Mouse (Mus musculus) T-helper 1 cell (primary cell): Measurements from ENCODE around the gene Stat6.

Experiments
- in situ Hi-C: fragments of 300-600 bp; cut with MboI, MseI; formaldehyde crosslinking; loops from one replicate; pipeline ENCODE4 v1.15.1; 2025; ENCODE audit warnings: high pct_unique_total_duplicates

Stat6 gene

DNA sequence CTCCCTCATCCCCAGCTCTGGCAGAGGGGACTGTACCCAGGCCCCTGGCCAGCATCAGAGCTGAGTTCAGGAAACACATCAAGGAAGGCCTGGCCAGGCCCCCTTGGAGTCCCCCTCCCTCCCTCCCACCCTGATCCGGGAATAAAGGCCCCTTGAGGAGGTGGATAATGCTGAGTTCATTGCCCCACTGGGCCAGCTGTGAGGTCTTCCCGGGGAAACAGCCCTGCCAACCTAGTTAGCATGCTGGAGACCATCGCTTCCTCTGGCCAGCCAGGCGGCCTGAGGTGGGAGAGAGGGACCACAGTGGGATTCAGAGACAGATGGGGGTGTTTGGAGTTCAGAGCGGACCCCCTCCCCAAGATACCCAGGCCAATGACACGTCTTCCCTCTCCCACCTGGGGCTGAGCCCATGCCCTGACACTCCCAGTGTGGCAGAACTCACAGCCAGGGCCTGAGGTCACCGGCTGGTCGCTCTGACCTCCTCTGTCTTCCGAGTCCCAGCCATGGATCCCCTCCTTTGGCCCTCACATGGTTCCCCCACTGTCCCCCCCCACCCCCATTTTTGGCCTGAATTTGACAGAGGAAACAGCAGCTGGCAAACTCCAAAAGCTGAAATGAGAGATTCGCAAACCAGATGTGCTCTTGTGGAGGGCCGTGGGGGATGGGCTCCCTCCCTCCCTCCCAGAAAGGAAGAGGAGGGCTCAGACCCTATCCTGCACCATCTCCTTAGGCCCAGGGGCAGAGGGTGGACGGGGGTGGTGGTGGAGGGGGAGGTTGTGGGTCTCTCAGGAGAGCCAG is 28.4 kb upstream of the Stat6 start:
- in situ Hi-C loops, result loop anchor here (5.0 kb wide), 1 partner anchor 37 kb away; no protein-coding TSS in a partner anchor

DNA sequence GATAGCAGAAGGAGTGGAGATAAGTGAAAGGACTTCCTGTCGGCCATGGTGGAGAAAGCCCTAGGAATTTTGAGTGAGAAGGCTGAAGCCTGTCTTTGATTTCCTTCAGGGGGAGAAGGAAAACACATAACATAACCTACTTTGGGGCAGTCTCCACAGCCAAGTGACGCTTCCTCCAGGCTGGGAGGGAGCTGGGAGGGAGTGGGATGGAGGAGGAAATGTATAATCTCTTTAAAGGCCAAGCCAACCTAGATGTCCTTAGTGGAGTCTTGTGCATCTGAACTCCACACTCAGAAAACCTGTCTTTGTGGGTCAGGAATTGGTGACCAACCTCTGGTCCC is 27.8 kb upstream of the Stat6 start:
- in situ Hi-C loops, result loop anchor here (5.0 kb wide), 1 partner anchor 38 kb away; no protein-coding TSS in a partner anchor

DNA sequence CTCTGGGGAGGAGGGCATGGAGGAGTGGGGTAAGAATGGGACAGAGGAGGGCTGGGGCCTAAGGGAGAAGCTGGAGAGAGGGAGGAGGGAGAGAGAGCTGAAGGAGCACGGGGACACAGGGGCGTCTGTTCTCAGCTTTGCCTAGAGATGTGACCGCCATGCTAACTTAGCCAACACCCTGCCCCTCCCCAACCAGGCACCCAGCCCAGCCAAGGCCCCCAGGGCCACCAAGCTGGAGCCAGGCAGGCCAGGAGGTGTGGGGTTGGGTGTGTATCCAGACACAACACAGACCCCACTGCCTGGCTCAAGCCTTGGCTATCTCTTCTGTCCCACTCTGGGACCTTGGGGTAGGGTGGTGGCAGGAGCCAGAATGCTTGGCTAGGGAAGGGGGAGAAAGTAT is 27.2 kb upstream of the Stat6 start:
- in situ Hi-C loops, result loop anchor here (5.0 kb wide), 1 partner anchor 38 kb away; no protein-coding TSS in a partner anchor

DNA sequence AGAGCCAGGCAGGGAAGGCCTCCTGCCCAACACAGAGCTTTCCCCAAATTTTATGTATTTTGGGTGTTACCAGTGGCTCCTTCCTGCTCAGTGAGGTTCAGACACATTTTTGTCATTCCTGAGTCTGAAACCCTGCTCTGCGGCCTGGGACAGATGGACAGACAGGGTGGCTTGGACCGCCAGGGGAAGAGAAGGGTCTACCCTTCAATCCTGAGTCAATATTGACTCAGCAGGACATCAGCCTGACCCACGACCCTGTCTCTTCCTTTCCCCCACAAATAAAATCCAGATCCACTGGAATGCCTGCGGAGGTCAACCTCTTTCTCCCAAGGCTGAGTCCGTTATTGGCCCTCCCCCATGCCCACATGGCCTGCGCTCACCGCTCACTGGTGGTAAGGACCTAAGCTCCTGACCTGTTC is 26.5 kb upstream of the Stat6 start:
- in situ Hi-C loops, result loop anchor here (5.0 kb wide), 1 partner anchor 39 kb away; no protein-coding TSS in a partner anchor

DNA sequence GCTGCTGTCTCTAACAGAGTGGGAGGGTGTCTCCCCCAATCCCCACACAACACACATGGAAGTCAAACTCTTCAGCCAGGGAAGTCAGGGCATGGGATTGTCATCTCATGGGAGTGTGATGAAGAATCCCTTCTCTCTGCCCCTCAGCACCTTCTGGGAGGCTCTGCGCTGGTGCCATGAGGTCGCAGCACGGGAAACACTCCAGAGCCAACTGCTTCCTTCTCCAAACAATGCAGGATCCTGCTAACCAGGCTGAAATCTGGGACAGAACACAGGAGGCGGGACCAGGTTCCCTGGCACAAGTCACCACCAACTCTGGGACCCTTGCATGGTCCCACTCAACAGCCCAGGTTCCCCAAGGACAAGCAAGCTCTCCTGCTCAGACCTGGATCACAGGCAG is 25.5 kb upstream of the Stat6 start:
- in situ Hi-C loops, result loop anchor here (5.0 kb wide), 1 partner anchor 40 kb away; no protein-coding TSS in a partner anchor

DNA sequence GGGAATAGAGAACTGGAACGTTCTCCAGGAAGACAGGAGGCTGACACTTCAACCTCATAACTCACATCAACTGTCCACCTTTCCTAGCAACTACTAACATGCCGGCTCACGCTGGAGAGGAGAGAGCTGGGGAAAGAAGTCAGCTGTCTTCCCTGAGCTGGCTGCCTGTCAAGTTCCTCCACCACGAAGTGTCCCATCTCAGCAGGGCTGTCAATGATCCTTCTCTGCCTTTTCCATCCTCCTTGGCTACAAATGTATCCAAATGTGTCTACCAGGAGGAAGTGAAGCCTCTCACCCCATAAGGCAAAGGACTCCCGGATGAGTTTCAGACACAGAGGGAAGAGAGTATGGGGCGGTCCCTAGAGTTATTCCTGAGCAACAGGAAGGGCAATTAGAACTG is 24.6 kb upstream of the Stat6 start:
- in situ Hi-C loops, result loop anchor here (5.0 kb wide), 1 partner anchor 41 kb away; no protein-coding TSS in a partner anchor

DNA sequence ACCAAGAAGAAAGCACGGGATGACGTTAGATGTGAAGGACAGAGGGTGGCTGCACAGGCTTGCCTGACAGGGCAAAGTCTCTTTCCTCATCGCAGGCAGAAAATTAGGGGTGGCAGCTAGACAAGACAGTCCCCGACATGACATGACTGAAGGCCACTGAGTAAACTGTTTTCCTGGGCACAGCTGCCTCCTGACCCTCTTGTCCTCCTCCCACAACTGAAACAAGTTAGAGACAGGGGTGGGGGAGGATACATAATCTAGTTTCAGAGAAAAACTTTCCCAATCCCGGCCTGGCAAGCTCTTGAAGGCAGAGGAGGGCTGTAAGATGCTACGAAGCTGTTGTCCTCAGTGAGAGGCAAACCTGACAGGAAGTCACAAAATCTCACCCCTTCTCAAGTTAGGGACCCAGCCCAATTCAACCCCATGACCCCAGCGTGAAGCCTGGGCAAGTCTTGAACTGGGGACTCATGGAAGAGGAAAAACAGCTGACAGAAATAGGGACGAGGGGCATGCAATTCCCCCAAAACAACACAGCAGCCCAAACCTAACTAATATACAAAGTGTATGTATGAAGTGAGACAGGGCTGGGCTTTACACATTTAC is 23.6 kb upstream of the Stat6 start:
- in situ Hi-C loops, result loop anchor here (5.0 kb wide), 1 partner anchor 42 kb away; no protein-coding TSS in a partner anchor

DNA sequence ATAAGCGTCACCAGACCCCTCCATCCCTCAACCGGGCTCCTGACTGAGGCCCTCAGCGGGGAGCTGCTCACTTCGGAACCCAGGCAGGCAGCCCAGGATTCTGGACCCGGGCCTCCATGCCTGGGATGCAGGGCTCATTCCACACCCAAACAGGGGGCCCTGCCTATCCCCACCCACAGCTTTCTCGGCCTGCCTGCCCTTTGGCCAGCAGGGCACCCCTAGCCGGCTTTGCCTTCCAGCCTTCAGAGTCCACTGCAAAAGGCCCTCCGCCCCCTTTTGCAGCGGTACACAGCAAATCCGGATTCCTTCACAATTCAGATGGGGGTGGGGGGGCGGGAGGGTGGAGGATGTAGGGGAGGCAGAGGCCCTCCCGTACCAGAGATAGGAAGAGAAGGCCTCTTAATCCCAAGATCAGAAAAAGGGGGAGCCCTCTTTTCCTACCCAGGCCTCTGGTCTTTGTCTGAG is 22.8 kb upstream of the Stat6 start:
- in situ Hi-C loops, result loop anchor here (5.0 kb wide), 1 partner anchor 43 kb away; no protein-coding TSS in a partner anchor

DNA sequence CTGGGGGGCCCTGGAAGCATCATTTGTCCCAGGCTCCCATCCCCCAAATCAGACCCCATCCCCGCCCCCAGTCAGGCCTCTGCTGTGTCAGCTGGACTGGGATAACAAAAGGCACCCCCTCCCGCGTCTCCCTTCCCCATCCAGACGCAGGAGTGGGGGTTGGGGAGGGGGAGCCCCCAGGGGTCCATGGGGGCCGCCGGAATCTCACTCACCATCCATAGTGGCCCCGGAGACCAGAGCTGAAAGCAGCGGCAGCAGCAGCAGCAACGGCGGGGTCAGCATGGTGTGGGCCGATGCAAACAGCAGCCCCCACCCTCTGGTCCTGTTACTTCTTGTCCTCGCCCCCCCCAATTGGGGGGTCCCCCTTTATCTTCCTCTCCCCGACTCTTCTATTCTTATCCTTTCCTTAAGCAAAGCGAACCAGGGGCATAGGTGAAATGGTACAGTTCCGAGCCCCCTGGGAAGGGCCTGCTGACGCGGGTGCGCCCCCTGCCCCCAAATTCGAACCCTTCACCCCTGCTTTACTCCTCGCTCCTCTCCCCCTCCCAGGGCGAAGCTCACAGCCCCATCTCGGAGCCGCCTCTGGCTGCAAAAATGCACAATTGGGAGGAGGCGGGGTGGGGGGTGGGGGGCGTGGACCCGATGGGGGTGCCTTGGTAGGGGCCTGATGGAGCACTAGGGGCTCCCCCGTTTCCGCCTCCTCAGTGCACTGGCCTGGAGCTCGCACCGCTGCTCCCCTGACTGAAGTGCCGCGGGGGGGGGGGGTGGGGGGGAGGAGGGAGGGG is 22.2 kb upstream of the Stat6 start, which contains the start of gene Lrp1:
Gene Lrp1 (minus strand): TSS at position 743 of the 785 bp plus-strand sequence.
- in situ Hi-C loops, result no loop called here

DNA sequence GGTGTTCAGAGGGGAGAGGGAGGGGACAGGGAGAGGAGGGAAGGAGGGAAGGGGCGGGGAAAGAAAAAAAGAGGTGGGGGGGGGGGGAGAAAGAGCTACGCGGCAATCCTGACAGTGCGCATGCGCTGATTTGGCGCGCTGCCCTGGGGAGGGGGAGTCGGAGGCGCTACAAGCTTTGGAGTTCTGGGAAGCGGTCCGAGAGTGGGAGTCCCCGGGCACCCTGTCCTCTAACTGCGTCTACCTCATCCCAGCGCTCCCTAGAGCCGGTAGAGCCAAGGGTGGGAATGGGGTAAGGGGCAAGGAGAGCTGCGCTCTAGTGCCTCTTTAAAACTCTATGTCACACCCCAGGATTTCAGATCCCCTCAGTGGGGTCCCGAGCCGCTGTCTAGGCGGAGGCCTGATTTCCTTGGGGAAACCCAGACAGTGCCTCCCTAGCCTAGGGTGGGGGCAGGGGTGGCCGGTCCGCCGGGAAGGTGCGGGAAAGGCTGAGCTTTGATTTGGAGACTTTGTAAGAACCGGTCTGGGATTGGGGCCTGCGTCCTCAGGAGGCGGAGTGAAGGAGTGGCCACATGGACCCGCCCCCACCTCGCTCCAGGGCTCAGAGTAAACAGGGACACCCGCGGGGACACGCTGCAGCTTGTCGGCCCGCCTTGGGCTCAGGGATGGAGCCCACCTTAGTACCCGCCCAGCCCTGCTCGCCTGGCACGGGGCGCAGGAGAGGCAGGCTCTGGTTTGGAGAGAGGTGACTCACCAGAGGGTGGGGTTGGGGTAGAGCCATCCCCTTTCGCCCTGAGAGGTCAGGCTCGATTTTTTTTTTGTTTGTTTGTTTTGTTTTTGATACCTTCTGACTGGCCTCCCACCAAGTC is 21.4 kb upstream of the Stat6 start:
- in situ Hi-C loops, result no loop called here

DNA sequence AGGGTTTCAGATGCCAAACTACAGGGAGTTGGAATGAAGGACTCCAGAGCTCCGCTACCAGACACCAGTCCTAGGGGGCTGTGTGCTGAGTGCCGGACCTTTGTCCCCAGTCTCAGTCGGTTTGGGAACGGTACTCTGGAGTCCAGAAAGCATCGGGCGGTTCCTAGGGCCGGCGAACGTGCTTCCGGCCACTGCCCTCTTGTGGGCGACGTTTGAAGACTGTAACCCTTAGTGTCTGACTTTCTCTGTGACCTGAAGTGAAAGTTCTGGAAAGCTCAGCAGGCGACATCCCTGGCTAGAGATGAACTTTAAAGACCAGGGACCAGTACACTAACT is 20.8 kb upstream of the Stat6 start:
- in situ Hi-C loops, result no loop called here

DNA sequence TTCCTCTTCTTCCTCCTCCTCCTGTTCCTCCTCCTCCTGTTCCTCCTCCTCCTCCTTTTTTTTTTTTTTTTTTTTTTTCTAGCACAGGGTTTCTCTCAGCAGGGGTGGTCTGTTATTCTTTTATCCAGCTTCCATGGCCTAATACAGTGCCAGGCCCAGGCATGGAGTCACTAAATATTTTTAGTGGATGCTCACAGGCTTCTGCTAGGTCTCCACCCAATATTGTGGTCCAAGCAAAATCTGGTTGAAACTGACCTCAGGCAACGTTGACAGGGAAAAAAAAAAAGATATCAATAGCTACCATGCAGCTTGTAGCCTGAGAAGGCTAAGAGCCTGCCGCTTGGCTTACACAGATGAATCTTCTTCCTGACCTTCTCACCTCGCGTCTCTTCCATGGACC is 20.1 kb upstream of the Stat6 start:
- in situ Hi-C loops, result no loop called here

DNA sequence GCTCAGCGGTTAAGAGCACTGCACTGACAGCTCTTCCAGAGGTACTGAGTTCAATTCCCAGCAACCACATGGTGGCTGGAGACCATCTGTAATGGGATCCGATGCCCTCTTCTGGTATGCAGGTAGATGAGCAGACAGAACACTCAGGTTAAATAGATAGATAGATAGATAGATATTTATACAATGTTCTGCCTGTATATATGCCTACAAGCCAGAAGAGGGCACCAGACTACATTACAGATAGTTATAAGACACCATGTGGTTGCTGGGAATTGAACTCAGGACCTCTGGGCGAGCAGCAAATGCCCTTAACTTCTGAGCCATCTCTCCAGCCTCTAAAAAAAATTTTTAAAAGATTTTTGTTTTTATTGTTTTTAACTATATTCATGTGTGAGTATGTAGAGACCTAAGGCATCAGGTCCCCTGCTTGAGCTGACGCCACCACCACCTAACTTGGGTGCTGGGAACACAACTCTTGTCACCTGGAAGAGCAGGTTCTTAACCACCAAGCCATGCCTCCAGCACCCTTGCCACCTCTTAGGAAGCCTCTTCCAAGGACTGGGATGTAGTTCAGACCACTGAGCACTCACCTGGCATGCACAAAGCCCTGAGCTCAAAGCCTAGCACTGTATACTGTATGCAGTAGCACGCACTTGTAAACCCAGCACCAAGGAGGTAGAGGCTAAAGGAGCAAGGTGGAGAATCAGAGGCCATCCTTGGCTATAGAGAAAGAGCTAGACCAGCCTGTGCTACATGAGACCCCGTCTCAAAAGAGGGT is 19.2 kb upstream of the Stat6 start:
- in situ Hi-C loops, result no loop called here

DNA sequence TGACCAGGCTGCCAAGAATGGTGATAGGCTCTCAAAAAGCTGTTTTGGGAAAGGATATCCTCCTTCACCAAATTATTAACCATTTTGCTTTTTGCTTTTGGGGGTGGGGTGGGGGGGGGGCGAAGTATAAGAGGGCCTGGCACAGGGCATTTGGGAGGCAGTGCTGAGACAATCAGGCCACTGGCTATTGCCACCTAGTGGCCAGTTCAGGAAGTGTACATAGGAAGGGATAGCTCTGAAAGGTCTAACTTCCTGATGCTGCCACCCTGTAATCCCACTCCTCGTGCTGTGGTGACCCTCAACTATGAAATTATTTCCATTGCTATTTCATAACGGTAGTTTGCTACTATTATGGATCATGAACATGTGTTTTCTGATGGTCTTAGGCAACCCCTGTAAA is 16.4 kb upstream of the Stat6 start:
- in situ Hi-C loops, result no loop called here

DNA sequence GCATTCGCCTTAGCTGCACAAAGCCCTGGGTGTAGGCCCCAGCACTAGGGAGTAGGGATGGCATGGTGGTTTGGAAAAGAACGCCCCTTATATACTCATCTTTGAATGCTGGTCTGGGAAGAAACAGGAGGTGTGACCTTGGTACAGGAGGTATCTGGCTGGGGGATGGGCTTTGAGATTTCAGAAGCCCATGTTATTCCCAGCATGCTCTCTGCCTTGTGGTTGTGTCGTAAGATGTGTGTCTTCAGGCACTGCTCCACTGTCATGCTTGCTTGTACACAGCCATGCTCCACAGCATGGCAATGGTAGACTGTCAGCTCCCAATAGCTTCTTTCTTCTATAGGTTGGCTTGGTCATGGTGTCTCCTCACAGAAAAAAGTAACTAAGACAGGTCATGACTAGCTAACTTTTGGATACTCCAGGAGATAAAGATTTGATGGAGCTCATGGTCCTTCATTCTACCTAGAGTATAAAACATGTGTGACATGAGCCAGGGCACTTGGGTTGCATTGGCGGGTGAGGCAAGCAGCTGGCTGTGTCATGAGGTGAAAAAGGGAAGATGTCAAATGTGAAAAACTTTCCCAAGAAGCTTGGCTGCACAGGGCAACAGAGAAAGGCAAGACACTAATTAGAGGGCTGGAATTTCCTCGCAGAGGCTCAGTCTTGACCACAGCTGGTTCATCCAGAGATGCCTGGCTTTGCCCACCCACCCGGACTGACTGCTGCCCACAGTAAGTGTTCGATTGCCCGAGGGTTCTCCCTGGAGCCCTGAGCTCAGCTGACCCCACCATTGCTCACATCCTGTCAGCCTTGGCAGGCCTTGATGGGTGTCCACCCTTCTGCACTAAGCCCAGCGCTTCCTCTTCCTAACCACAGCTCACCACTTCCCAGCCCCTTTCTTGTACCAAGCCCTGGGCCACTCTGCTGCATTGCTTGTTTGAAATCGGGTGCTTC is 11.2 kb upstream of the Stat6 start:
- in situ Hi-C loops, result no loop called here

DNA sequence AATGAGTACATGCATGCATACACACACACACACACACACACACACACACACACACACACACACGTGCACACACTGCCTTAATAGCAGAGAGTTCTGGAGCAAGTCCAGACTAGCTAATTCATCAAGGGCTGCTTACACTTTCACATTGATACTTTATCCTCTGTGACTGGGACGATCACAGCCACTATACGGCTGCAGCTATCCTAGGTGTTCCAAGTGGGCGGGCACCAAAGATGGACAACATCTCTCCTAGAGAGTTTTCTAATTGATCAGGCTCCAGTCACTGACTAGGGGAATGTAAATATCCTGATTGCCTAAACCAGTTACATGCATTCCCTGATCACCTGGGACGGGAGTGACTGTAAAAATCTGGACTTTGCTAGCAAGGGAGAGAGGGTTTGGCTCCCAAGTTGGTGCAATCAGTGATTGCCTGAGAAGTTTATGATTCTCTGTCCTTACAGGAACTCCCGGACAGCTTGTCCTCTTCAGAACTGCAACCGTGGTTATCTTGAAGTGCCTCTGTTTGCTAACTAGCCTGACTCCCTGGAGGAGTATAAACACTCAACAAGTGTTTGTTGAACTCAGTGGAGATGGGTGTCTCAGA is 10.0 kb upstream of the Stat6 start:
- in situ Hi-C loops, result no loop called here

DNA sequence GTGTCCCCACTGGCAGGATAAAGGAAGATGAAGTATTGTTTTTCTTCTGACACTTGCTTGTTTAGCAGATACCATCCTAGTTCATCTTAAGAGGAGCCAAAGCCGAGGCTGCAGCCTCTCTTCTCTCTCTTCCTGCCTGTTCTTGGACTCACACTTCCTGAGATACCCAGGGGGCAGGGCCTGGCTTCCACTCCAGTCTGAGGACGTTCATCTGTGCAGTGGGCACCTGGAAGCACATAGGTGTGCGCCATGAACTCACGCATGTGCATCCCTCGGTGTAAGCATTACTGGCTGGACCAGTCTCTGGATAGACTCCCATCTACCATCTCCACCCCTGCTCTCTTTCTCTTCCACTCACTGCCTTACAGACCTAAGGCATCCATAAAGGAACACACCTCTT is 2.4 kb upstream of the Stat6 start:
- in situ Hi-C loops, result no loop called here

DNA sequence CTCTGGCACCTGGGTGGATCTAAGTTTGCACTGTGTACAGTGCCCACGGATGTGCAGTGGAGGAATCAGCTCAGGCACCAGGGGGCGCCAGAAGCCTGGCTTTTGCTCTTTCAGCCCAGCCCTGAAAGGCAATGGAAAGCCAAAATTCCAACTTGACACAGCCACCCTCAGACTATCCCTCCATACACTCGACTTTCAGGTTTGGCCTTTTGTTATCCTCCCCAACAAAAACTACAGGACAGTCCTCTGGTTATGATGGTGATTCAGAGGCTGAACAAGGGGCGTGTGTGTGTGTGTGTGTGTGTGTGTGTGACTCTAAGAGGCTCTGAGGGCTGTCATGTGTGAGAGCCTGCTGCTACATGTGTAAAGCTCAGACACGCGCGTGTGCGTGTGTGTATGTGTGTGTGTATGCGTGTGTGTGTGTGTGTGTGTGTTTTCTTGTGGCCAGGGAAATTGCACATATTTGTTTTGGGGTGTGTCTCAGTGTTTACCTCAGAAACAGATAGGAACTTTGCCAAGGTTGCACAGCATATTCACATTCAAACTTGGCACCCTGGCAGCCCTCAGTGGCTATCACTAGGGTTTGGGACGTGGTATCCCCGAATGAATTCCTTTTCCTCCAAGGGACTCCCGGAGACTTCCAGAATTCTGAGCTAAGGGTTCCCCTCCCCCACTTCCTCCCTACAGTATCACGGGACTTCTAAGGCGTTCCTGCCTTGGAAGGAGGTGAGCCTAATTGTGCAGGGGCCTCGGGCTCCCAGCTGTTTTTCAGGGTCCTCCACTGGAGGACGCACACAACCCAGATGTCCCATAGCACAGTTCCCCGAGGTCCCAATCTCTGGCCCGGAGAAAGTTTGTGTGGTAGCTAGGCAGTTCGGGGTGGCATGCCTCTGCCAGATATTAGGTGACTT is 670 bp upstream of the Stat6 start:
- in situ Hi-C loops, result no loop called here
